Mouse (Mus musculus) cerebellum, adult 8-10 months (tissue): ENCODE results near the gene 1700086D15Rik.

Experiments used
- DNase-seq: peaks from one replicate; pipeline ENCODE4 v3.0.0; 2022

The 1700086D15Rik gene

DNA sequence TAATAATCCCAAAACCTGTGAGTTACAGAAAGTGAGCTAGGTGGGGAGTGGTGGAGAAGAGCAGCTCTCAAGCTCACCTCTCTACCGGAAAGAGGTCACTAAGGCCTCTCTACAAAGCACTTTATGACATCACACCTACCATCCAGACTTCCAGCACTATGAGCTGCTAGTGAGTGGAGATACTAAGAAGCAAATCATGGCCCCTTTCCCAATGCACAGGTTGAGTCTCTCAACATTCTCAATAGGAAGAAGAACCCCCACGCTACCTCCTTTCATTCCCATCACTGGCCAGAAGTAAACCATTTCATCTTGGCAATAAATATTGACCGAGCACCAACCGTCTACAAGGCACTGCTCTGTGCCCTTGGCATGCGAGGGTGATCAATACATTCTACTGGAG is at the start of gene 1700086D15Rik:
Gene 1700086D15Rik (minus strand): TSS at position 101 of the 400 bp plus-strand sequence.
- no peak for DNase-seq

DNA sequence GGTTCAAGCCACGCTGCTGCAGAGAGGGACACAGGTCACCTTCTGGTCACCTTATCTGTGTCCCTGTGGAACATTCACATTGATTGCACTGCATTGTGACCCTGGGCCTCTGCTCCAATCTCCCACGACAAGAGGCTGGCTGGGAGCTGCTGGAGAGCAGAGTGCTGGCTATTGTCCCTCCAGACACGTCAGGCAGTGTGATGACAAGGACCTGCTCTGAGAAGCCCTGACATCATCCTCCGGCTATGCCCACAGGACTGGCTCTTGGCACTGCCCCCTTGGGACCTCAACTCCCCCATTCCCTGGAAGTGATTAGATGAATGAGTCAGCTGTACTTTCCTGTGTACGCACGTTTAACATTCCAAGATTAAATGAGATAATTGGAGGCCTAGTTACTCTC is 49.8 kb upstream of the 1700086D15Rik start:
- DNase-seq: no peak

DNA sequence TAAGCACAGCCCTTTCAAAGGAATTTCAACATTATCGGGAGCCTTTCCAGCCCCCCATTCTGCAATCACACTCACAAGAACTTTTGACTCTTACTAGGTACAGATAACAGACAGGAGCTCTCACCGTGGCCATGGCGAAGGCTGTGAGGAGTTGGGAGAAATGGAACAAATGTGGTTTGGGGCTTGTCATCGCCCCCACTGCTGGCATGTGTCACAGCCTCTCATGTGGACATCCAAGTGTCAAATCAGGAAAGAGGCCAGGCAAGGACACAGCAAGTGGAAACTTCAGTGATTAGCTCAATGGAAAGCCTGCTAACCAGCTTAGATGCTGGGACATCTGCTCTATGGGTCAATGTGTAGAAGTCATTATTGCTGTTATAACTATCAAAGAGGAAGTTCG is 45.6 kb upstream of the 1700086D15Rik start:
- DNase-seq: no peak

- DNase-seq: no peak
Measured at GRCm38 (mm10) chr11:65204651-65205050, 45.0 kb upstream of the 1700086D15Rik start.

GRCm38 (mm10) chr11:65203020-65203419 is 43.3 kb upstream of the 1700086D15Rik start:
- no peak for DNase-seq

DNA sequence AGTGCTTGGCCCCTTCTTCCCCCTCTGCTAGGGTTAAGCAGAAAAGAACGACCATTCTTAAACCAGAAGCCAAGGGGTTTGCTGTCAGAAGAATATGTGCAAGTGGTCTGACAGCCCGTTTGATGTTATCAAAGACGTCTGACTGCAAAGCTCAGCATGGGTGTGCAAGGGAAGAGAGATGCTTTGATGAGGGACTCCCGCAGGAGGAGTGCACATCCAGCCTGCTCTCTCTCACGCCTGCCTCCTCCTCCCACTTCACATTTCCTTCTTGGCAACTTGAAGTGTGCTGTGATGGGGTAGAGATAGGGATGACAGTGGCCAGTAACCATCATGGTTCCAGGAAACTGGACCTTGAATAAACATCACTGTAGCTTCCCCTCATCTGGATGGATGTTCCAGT is 42.5 kb upstream of the 1700086D15Rik start:
- DNase-seq: no peak

DNA sequence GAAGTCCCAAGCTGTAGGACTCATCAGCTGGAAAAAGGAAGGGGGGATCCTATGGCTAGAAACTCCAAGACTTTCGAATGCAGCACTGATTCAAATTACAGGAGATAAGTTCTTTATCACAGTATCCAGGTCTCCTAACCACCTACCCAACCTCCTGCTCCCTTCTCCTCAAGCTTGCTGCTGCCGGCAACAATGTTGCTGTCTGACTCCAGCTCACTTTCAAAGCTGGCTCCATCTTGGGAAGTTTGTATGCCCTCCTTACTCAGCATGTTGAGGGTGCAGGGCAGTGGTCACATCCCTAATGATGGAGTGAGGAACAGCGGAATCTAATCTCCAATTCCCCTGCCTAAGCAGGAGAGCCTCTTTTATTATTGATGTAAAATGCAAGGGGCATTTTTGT is 38.3 kb upstream of the 1700086D15Rik start:
- no peak for DNase-seq

- peak; percentile 76 for DNase-seq
Measured at GRCm38 (mm10) chr11:65197280-65197679, 37.6 kb upstream of the 1700086D15Rik start.

DNA sequence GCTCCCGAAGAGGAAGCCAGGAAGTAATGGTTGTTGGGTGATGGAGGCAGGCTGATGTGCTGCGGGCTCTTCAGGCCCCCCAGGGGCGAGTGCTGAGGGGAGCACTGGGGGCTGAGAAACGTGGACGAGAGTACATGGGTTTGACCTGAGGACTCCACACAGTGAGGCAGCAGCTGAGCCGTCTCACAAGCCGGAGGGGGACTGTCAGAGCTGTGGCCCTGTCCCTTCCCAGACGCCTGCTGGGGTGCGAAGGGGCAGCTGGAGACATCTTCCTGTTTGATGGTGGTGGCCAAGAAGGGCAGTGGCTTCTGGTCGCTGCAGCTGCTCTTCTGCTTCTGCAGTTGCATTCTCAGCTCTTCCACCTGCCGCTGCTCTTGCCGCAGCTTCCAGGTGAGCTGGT is 27.3 kb upstream of the 1700086D15Rik start:
- no peak for DNase-seq

DNA sequence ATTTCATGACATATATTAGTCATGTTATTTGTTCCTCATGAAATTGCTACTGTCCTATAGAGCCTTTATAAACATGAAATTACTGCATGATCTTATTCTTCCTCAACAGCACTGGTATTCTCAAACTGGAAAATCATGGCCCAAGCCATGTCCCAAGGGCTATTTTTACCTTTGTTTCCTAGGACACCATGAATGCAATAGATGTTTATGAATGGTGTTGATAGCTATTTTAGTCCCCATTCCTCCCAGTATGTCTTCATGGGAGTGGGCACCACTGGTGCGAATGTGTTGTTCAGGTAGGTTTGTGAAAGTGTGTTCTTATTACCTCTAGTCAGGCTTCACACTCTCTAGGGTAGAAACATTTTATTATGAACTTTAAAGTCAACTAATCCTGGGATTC is 25.4 kb upstream of the 1700086D15Rik start:
- no peak for DNase-seq

- DNase-seq: no peak
Measured at GRCm38 (mm10) chr11:65170121-65170750, 10.5 kb upstream of the 1700086D15Rik start.

DNA sequence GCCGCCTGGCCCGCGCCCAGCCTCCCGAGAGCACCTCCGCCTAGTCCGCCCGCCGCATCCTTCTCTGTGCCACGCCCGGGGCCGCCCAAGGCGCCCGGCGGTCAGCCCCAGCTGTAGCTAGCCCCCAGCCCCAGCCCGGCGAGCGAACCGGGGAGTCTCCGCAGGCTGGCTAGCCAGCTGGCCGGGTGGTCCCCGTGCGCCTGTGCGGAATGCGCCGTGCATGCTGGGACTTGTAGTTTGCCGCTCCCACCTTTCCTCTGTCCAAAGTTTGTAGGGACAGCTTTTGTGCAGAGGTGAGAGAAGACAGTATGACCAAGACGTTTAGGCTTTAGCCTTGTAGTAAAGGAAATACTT is 3.1 kb upstream of the 1700086D15Rik start, which contains the start of gene Arhgap44:
Gene Arhgap44 (minus strand): TSS at position 195 of the 354 bp plus-strand sequence.
- DNase-seq: peak; percentile 77

GRCm38 (mm10) chr11:65161881-65162766 is 2.4 kb upstream of the 1700086D15Rik start:
- DNase-seq: peak; percentile 73

- DNase-seq: no peak
Measured at GRCm38 (mm10) chr11:65160991-65161880, 1.5 kb upstream of the 1700086D15Rik start.

DNA sequence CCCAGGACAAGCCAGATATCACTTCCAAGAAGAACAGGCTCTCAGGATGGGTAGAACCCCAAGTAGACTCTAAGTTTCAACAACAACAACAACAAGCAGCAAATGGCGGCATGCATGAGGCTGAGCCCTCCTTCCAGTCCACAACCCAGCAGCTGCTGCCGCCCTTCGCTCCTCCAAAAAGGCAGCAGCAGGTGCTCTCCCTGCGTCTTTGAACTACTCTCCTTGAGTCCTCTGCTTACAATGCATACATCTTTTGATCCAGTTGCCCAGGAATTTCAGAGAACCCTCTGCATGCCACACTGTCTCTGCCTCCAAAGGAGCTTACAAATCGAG is 1.1 kb downstream of the 1700086D15Rik start:
- DNase-seq: no peak

DNA sequence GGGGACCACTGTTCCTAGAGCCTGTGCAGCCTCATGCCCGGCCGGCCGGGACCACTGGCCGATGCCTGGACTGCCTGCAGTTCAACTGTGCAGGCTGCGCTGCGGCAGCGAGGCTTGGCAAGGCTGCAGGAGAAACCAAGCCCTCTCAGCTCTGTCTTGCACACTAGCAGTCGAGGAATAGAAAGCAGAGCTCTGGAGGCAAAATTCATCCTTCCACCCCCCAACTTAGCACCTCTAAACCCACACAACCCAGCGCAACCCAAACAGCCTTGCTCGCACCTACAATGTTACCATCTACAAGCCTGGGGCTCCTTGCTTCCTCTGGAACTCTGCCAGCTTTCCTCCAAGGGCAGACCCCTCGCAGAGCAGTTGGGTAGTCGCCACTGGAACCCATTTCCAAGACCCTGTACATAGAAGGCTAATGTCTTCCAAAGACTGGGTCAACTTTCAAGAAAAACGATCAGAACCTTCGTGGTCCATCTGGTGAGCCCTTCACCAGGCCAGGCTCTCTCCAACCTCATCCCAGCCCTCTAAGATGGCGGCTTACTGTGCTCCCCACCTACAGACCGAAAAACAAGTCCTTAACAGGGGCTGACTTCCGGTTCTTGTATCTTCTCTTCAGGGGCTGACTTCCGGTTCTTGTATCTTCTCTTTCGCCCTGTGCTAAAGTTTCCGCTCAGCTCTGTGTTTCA is 1.6 kb downstream of the 1700086D15Rik start:
- DNase-seq: no peak

GRCm38 (mm10) chr11:65153006-65153405 is 6.7 kb downstream of the 1700086D15Rik start:
- peak; percentile 43 for DNase-seq

DNA sequence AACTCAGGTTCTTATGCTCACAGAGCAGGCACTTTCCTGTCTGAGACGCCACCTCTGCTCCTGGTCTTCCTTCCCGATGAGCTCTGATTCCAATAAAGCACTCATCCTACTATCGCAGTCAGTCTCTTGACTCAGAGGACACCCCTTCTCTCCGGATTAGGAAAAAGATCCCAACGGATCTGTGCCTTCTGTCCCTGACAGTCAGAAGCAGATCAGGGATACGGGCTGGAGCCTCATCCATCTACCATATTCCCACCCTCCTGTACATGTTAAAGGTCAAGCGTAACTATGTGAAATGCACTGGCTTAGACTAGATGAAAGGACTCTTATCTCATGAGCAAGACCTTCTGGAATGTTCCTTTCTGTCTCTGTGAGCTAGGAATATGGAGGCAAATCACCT is 11.2 kb downstream of the 1700086D15Rik start:
- DNase-seq: no peak

DNA sequence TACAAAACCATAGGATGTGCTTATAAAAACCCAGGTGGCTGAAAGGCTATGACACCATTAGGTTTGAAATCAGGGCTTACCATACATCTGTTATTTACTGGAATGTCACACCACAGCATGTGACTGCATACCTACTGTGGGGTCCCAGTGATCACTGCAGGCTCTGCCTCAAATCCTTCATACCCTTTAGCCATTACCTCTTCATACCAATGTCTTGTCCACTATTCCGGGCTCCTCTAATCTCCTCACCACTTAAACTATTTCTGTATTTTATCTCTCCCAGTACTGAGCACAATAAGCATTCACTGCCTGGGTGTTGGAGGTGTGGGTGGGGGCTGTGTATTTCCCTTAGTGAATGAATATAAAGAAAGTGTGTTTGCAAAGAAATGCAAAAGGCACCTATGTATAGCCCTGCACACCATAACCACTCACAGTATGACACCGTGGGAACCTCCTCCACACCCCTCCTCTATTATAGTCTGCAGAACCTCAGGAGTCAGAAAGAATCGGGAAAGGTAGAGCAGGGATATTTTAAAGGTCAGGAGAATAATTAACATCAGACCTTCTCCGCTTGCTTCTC is 16.8 kb downstream of the 1700086D15Rik start:
- DNase-seq: no peak

DNA sequence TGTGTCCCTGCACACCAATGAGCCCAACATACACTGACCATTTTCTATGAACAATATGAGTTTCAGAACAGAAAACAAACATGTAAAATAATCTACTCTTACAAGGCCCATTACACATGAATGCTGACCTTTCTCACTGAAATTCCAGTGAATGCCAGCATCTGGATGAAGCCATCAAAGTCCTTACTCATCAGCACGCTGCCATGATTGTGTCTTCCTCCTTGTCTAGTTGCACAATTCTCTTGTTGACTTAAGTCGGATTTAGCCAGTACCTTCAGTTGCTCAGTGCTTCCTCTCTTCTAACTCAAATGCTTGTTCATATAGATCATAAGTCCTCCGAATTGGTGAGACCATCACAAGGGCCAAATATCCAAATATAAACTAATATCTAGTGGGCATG is 20.7 kb downstream of the 1700086D15Rik start:
- DNase-seq: no peak

DNA sequence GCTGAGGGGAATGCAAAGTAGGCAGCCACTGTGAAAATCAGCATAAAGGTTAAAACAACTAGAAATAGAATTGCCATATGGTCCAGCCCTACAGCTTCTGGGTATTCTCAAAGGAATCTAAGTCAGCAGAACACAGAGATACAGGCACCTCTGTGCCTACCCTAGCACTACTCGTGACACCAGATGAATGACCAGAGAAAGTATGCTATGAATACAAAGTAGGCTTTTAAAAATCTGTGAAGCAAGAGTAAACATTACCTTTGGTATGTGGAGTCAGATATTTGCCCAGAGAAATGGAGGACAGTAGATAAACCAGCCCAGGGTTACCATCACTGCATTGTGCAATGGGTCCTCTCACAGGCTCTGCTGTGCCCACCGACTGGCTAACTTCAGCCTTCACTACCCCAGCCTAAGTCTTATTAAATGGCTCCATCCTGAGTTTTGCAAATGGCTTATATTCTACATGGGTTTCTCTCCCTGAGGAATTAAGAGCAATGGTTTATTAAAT is 22.5 kb downstream of the 1700086D15Rik start:
- no peak for DNase-seq

DNA sequence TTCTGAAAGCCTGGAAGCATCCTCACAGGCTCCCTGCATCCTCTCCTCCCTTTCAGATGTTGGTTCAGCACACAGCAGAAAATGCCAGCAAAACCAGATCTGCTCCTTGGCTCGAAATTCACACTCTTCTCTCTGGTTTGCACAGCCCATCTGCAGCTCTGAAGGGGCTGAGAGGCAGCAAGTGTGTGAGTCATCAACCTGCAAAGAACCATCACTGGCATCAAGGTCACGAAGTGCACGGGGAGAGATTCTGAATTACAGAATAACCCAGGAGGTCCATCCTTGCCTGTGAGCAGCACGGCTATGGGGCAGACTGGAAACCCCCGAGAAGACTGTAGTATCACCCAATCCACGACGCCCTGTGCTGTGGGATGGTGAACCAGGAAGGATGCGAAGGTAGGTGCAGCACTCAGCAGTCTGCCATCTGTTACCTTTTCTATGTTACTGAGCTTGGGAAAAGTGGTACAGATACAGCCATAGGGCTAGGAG is 24.4 kb downstream of the 1700086D15Rik start:
- peak; percentile 56 for DNase-seq
